Mouse (Mus musculus) brain, embryonic 14.5 days (tissue): Measurements from ENCODE around the gene Sorcs2.

Experiments used
- CTCF ChIP-seq: fragments of 200-500 bp; IDR thresholded peaks from 2 replicates; pipeline ENCODE4 v1.5.1; 2012; ENCODE audit warnings: inconsistent platforms, mild to moderate bottlenecking, moderate library complexity, borderline replicate concordance; ENCODE audit not compliant: insufficient read depth, insufficient read length; ENCODE audit errors: extremely low read depth
- POLR2A ChIP-seq: fragments of 200-500 bp; IDR thresholded peaks from 2 replicates; pipeline ENCODE4 v1.6.1; 2012; ENCODE audit warnings: mild to moderate bottlenecking, inconsistent platforms, borderline replicate concordance; ENCODE audit not compliant: poor library complexity, insufficient read depth, insufficient read length, severe bottlenecking; ENCODE audit errors: extremely low read depth

DNA sequence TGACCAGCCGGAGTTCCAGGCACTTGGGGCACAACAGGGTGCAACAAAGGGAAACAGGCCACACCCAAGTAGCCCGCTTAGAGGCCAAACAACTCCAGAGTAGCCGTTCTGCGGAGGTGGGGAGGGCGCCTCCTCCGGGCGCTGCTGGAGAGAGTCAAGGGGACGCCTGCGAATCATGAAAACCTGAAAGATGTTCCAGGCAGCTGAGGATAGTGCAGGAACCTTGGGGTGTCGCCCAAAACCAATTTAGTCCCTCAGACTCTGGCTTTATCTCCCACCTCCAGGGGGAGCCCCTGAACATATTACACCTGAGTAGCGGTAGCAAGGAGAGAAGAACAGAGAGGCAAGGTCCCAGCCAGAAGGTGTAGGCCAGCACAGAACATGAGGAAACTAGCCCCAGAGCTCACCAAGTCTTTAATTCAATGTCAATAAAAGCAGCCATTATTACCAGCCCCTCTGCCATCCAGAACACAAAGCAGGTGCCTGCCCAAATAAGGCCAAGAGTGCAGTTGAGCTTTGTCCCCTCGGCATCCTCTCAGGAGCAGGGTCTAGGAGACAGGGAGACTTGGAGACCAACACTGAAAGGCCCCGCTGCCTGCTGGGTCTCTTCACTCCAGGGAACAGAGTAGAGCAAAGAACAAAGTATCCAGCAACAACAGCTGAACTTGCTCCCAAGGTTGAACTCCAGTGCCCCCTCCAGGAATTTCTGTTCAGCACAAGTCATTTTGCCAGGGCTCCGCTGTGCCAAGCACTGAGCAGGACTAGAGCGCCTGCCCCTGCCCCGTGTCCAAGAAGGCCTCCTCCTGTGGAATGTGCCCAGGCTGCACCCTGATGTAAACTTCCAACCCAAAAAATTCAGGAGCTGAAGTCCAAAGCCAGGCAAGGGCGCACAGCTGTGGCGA, 775 bp upstream of the Sorcs2 start:
- TF ChIP-seq POLR2A (no peak), CTCF (peak; percentile 71)
